Mouse (Mus musculus) embryo, embryonic 10.5 days (tissue): ENCODE measurements at regions not wholly inside any gene's neighbourhood (a gene's known extent, or its start where the extent isn't known, plus 50 kb on each side); places are given as distances from the start of the nearest gene placed in this dataset.

Experiments used
- DNase-seq: peaks from one replicate; pipeline ENCODE4 v3.0.0-alpha.2; 2015; ENCODE audit warnings: low spot score

GRCm38 (mm10) chr2:51327081-51327480 is 178.2 kb upstream of the Rnd3 start:
- DNase-seq: no peak

DNA sequence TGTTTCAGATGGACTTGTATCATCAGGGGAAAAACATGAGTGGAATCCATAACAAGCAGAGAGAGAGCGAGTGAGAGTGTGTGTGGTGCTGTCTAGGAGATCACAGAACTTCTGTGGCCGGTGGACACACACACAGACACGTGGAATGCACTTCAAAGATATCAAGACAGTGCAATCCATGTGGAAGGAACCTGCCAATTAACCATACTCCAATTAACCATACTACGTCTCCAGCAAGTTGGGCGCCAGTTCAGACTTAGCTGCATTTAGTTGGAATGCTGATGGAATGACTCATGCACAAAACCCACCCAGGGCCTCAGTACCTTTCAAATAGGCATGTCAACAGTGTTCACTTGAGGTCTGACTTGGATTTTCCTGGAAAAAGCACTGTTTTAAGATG is 172.8 kb upstream of the Rnd3 start:
- DNase-seq: no peak

GRCm38 (mm10) chr2:51316452-51316851 is 167.5 kb upstream of the Rnd3 start:
- no peak for DNase-seq

DNA sequence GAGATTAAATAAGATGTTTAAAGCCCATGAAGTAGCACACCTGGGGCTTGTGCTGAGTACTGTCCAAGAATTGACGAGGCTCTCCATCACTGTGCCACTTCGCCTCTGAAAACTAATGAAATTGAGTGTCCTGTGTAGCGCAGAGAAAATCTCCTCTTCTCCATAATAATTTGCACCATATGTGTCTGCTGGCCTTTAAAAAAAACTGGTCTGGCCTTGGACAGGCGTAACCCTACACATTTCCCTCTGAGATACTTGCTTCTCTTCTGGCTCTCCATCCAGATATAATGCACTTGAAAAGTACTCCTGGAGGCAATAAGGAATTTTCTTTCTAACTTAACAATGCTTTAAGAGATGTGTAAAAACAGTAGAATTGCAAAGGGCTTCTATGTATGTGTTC is 164.5 kb upstream of the Rnd3 start:
- DNase-seq: peak; percentile 31

GRCm38 (mm10) chr2:51306257-51306656 is 157.3 kb upstream of the Rnd3 start:
- DNase-seq: no peak

DNA sequence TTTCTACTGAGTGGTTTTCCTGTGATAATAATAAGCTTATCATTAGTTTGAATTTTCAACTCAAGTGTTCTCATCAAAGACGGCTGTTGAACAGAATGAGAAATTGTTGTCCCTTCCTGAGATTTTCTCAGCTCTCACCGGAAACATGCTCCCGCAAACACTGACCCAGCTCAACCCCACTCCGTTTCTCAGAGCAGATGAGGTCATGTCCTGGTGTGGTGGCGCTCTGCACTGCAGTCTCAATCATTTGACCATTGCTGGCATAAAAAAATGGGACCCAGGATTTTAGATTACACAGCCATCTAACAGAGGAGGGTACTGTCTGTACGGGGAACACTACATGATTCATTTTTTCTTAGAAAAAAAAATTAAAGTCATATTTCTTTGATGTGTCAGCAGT is 156.5 kb upstream of the Rnd3 start:
- DNase-seq: peak; percentile 51

DNA sequence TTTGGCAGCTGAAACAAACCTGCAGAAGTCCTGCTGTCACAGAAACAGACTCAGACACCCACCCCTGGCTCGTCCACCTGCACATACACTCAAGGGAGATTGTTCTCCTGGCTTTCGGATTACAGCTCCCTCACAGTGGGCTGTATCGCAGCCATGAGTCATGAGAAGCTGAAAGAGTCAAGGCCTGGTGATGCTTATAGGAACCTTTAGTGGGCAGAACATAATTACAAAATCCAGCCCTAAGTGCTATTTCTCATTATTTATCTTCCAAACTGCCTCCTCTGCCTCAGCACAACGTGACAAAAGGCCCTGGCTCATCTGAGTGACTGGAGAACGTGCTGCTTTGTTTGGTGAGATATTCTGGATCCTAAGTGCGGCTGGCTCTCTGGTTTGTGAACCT is 155.8 kb upstream of the Rnd3 start:
- DNase-seq: no peak

DNA sequence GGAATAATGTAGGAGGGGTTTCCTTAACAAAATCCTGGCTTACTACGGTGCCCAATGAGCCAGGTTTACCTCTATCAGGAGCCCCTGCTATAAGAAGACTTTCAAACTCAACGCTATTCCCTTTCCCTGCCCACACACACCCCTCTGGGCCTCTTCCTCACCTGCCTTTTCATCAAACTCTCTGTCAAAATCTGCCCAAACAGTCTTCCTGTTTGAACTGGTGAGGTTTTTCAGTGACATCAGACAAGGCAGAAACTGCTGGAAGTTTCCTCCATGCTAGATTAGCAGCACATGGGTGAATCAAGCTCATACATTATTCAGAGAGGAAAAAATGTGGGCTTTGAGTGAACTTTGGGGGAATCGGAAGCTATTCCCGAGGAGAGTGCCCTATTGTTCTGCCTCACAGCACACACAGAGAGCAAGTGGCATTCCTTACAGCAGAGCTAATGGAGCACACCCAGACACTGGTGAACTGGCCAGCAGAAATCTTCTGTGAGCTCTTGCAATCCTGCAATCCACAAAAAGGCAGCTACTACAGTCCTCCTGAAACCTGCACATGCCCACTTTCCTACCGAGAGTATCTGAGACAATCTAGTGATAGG is 141.8 kb upstream of the Rnd3 start:
- DNase-seq: no peak

DNA sequence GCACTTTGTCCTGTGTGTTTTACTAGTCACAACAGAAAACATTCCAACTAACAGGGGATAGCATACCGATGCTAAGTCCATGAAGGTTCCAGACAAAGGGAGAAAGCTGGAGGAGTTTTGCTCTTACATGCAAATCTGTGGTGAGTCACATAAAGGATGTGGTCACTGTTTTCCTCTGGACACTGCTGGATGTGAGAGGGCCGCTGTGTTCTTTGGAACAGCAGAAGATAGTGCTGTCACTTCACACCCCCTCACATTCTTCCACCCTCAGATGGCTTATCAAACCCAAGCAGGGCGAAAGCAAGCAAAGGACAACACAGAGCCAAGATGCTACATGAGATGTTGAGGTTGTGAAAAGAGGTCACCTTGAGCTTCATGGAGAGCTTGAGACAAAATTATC is 139.8 kb upstream of the Rnd3 start:
- no peak for DNase-seq

GRCm38 (mm10) chr2:51285632-51286031 is 136.7 kb upstream of the Rnd3 start:
- DNase-seq: no peak

DNA sequence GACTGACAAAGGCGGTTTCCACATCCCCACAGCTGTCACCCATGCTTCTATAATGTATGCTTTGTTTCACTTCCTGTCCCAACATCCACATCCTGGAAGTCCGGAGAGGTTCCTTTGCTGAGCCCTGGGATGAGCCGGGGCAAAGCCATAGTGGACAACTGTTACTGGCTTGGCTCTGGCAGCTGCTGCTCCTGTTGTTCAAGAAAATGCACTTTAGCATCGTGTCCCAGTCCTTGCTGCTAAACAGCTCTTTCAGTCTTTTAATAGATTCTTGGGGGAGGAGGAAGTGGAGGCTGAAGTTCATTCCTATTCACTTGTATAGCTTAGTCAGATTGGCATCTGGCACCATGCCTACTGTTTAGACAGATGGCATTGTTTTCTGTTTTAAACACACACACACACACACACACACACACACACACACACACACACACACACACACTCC is 135.9 kb upstream of the Rnd3 start:
- DNase-seq: peak; percentile 19

DNA sequence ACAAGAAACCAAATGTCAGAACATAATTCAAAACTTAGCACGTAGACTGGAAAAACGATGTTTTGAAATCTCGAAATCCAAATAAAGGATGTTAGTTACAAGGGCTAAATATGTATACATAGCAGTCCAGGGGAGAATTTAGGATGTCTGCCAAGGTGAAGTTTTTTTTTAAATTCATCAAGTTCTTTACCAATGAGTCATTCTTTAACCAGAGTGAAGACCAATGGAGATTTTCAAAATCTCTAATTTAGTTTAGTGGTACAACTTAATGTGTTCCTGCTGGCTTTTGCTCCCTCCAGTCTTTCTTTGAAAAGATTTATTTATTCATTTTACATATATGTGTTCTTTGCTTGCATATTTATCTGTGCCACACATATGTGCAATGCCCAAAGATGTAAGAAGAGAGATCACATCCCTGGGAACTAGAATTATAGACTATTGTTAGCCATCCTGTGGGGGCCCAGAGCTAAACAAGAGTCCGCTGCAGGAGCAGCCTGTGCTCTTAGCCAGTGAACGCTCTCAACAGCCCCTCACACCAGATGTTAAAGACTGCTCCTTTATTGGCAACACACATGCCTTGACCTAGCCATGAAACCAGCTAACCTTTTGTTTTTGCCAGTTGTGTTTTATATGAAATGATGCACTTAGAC is 130.6 kb upstream of the Rnd3 start:
- DNase-seq: no peak

- DNase-seq: no peak
These were observed 129.9 kb upstream of the Rnd3 start for GRCm38 (mm10) chr2:51278824-51279223.

GRCm38 (mm10) chr2:51278356-51278755 is 129.4 kb upstream of the Rnd3 start:
- DNase-seq: no peak

DNA sequence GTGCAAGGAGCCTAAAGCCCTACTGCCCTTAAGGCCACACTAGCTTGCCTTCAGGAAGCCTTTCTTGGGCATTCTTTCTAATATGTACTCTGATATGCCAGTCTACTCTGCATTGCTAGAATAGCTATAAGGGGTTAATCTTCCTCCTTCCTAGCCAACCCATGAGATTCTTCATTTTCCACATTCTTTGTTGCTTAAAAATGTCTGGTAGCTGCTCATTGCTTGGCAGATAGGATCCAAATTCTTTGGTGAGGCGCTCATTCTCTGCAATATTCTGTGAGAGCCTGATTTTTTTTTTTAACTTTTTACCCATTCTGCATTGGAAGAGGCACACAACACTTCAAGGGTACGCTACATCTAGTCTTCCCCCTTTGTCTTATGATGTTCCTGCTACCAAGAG is 127.7 kb upstream of the Rnd3 start:
- no peak for DNase-seq

GRCm38 (mm10) chr2:51273300-51273699 is 124.4 kb upstream of the Rnd3 start:
- no peak for DNase-seq

DNA sequence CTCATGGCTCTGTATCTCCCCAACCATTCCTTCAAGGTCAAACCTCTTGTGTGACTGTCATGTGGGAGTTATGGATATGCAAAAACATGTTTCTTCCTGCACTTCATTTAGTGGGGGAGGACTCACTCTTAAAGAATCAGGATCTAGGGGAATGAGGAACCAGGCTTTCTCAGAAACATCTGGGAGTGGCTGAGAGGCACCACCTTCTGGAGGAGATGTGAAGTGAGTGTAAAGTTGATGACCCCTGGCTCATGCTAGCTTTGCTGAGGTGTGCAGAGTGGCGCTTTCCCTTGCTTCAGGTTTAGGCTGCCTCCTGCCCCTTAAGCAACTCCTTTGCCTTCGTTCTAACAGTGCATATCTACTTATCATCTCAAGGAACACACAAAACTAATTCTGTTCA is 119.6 kb upstream of the Rnd3 start:
- peak; percentile 57 for DNase-seq

DNA sequence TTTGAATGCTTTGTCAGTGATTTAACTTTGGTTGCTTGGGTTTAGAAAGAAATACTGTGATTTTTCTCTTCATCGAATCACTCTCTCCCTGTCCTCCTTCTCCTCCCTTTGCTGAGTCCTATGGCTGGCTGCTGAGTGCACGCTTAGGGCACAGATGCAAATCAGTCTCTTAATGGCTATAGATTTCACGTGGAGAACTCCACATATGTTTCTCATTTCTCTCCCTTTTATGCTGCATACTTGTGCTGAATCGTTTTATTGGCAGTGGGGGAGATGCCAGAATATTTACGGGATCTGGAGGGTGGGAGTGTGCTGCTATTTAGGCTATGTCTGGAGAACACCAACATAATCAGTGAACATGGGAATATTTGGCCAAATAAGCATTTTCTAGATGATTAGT is 118.8 kb upstream of the Rnd3 start:
- DNase-seq: peak; percentile 68

DNA sequence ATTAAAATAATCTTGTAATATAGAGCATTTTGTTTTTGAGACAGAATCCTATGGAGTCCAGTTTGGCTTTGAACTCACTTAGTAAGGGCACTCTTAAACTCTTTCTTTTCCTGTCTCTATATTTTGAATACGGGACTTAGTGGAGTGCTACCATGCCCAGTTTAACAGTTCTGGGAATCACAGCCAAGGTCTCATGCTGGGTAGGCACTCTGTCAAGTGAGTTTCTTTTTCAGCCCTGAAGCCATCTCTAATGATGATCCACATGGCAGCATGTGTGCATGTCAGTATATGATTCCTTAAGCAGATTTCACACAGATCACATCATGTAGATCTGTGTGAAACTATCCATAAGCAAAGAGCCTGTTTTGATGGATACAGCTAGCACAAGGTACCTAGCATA is 113.6 kb upstream of the Rnd3 start:
- no peak for DNase-seq

DNA sequence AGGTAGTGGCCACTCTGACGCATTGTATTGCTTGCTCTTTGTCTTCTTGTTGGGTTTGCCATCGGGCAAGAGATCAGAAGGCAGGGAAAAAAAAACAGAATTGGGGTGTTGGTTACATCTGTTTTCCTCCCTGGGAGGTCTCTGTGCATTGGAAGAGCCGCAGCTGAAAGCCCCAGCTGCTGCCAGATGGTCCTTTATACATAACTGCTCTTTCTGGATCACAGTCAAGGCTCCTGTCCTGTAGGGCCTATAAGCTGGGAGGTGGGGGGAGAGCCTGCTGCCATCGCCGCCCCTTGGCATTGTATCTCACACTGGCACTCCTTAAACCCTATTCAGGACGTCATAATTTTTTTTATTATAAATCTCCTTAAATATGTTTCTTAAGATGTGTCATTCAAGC is 101.9 kb upstream of the Rnd3 start:
- no peak for DNase-seq

DNA sequence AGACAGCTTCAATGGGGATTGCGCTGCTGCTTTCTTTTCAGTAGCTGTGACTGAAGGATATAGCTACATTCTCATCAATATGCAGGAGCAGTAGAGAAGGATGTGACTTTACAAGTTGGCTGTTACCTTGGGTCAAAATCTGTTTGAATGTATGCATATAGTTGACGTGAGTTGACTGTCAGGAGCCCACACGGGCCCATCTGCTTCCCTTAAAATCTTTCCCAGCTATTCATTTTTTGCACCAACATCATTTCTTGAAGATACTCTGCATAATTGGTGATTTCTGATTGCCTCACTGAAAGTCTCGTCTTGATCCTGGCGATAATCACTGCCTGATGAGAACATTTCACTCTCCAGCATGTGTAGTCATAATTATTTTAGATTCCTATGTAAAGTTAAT is 92.7 kb upstream of the Rnd3 start:
- no peak for DNase-seq

- no peak for DNase-seq
These were observed 91.1 kb upstream of the Rnd3 start for GRCm38 (mm10) chr2:51240000-51240399.

GRCm38 (mm10) chr2:51238992-51239391 is 90.1 kb upstream of the Rnd3 start:
- DNase-seq: peak; percentile 28
